Mouse (Mus musculus) CH12.LX (cell line): ENCODE measurements at regions not wholly inside any gene's neighbourhood (a gene's known extent, or its start where the extent isn't known, plus 50 kb on each side); places are given as distances from the start of the nearest gene placed in this dataset.

ENCODE experiments used
- DNase-seq: peaks from one replicate; pipeline ENCODE4 v3.0.0-alpha.2; 2013; ENCODE audit errors: extremely low read depth
- H3K27ac ChIP-seq: 2 replicates; pipeline ENCODE4 v1.5.1; 2012; ENCODE audit warnings: low read depth, mild to moderate bottlenecking, control low read depth, moderate library complexity; ENCODE audit not compliant: insufficient read depth
- H3K27me3 ChIP-seq: replicated peaks from 2 replicates; pipeline ENCODE3; 2012; ENCODE audit warnings: inconsistent platforms
- H3K36me3 ChIP-seq, 2 experiments: replicated peaks in 1 of 2; 2 replicates each; pipeline versions ENCODE3 to v1.6.1; 2012; ENCODE audit warnings: inconsistent platforms in 1 of 2, low read length in 1 of 2, mild to moderate bottlenecking in 1 of 2, mixed read lengths in 1 of 2, moderate library complexity in 1 of 2; ENCODE audit not compliant: control insufficient read depth in 1 of 2, insufficient read depth in 1 of 2
- H3K4me1 ChIP-seq, 2 experiments: 2 replicates each; pipeline ENCODE4 v1.6.1; 2012; ENCODE audit warnings: inconsistent platforms in 1 of 2, moderate library complexity in 1 of 2; ENCODE audit not compliant: insufficient read depth in 2 of 2, control insufficient read depth in 1 of 2
- H3K4me2 ChIP-seq: 2 replicates; pipeline ENCODE4 v1.6.1; 2012; ENCODE audit warnings: low read depth, mild to moderate bottlenecking, control low read depth; ENCODE audit not compliant: poor library complexity, insufficient read depth, severe bottlenecking
- H3K4me3 ChIP-seq, 3 experiments: fragments of 150-350 bp in 1 of 3; sonication (generic) in 1 of 3; replicated peaks in 1 of 3; 2 replicates each; pipeline versions ENCODE3 to v1.5.1; 2011 to 2012; ENCODE audit warnings: low read depth in 2 of 3, low read length in 2 of 3, mild to moderate bottlenecking in 2 of 3, moderate library complexity in 2 of 3, control low read depth in 1 of 3, improper control_type of control experiment in 1 of 3, inconsistent platforms in 1 of 3, mixed read lengths in 1 of 3; ENCODE audit not compliant: poor library complexity in 1 of 3
- H3K79me2 ChIP-seq: replicated peaks from 2 replicates; pipeline ENCODE4 v1.6.1; 2012; ENCODE audit warnings: mild to moderate bottlenecking, moderate library complexity; ENCODE audit not compliant: control insufficient read depth, poor library complexity, insufficient read depth, severe bottlenecking; ENCODE audit errors: extremely low read depth
- H3K9ac ChIP-seq: 2 replicates; pipeline ENCODE4 v1.6.1; 2012; ENCODE audit warnings: low read depth, mild to moderate bottlenecking, control low read depth, moderate library complexity; ENCODE audit not compliant: insufficient read depth
- H3K9me3 ChIP-seq: replicated peaks from 2 replicates; pipeline ENCODE3; 2012; ENCODE audit warnings: low read length, inconsistent platforms, mixed read lengths
- BHLHE40 ChIP-seq: IDR thresholded peaks from 2 replicates; pipeline ENCODE4 v1.6.1; 2011; ENCODE audit warnings: mild to moderate bottlenecking, low read depth, low read length, improper control_type of control experiment
- CHD1 ChIP-seq: IDR thresholded peaks from 2 replicates; pipeline ENCODE4 v1.6.1; 2012; ENCODE audit warnings: low read depth, low read length, improper control_type of control experiment, inconsistent platforms
- ELF1 ChIP-seq: IDR thresholded peaks from 2 replicates; pipeline ENCODE4 v1.6.1; 2014; ENCODE audit warnings: low read depth, mild to moderate bottlenecking, inconsistent platforms, low read length, improper control_type of control experiment
- EP300 ChIP-seq: IDR thresholded peaks from 2 replicates; pipeline ENCODE4 v1.6.1; 2011; ENCODE audit warnings: low read length, improper control_type of control experiment
- GABPA ChIP-seq: IDR thresholded peaks from 2 replicates; pipeline ENCODE4 v1.6.1; 2012; ENCODE audit warnings: low read depth, low read length, improper control_type of control experiment, inconsistent platforms; ENCODE audit not compliant: insufficient replicate concordance
- HCFC1 ChIP-seq: IDR thresholded peaks from 2 replicates; pipeline ENCODE4 v1.6.1; 2012; ENCODE audit warnings: low read depth, mild to moderate bottlenecking, inconsistent platforms, low read length, improper control_type of control experiment
- IRF4 ChIP-seq: IDR thresholded peaks from 2 replicates; pipeline ENCODE4 v1.6.1; 2014; ENCODE audit warnings: low read depth, mild to moderate bottlenecking, inconsistent platforms, low read length, improper control_type of control experiment
- JUN ChIP-seq: IDR thresholded peaks from 2 replicates; pipeline ENCODE4 v1.6.1; 2011; ENCODE audit warnings: low read depth, mild to moderate bottlenecking, low read length, improper control_type of control experiment, moderate library complexity; ENCODE audit not compliant: insufficient read depth
- JUND ChIP-seq: conservative IDR thresholded peaks from 2 replicates; pipeline ENCODE4 v1.6.1; 2011; ENCODE audit warnings: low read depth, low read length, improper control_type of control experiment
- KAT2A ChIP-seq: IDR thresholded peaks from 2 replicates; pipeline ENCODE4 v1.6.1; 2012; ENCODE audit warnings: low read length, improper control_type of control experiment, inconsistent platforms; ENCODE audit not compliant: insufficient replicate concordance
- MAFK ChIP-seq: IDR thresholded peaks from 2 replicates; pipeline ENCODE4 v1.6.1; 2011; ENCODE audit warnings: low read length, improper control_type of control experiment; ENCODE audit not compliant: insufficient replicate concordance
- MAZ ChIP-seq: IDR thresholded peaks from 2 replicates; pipeline ENCODE4 v1.6.1; 2012; ENCODE audit warnings: low read depth, mild to moderate bottlenecking, inconsistent platforms, low read length, improper control_type of control experiment, moderate library complexity
- MEF2A ChIP-seq: IDR thresholded peaks from 2 replicates; pipeline ENCODE4 v1.6.1; 2014; ENCODE audit warnings: low read depth, mild to moderate bottlenecking, inconsistent platforms, low read length, improper control_type of control experiment, borderline replicate concordance
- MXI1 ChIP-seq: IDR thresholded peaks from 2 replicates; pipeline ENCODE4 v1.6.1; 2011; ENCODE audit warnings: mild to moderate bottlenecking, low read depth, low read length, improper control_type of control experiment
- MYC ChIP-seq: IDR thresholded peaks from 2 replicates; pipeline ENCODE4 v1.6.1; 2011; ENCODE audit warnings: low read depth, mild to moderate bottlenecking, improper control_type of control experiment, low read length
- NELFE ChIP-seq: IDR thresholded peaks from 2 replicates; pipeline ENCODE4 v1.6.1; 2011; ENCODE audit warnings: low read depth, low read length, improper control_type of control experiment
- NRF1 ChIP-seq: IDR thresholded peaks from 2 replicates; pipeline ENCODE4 v1.6.1; 2014; ENCODE audit warnings: low read depth, mild to moderate bottlenecking, inconsistent platforms, low read length, improper control_type of control experiment, moderate library complexity
- PAX5 ChIP-seq: IDR thresholded peaks from 2 replicates; pipeline ENCODE4 v1.6.1; 2012; ENCODE audit warnings: low read length, inconsistent platforms, mixed read lengths
- POLR2A ChIP-seq: IDR thresholded peaks from 2 replicates; pipeline ENCODE4 v1.6.1; 2011; ENCODE audit warnings: low read depth, mild to moderate bottlenecking, improper control_type of control experiment, low read length
- POLR2AphosphoS2 ChIP-seq: IDR thresholded peaks from 2 replicates; pipeline ENCODE4 v1.6.1; 2011; ENCODE audit warnings: low read depth, low read length, improper control_type of control experiment
- RAD21 ChIP-seq: IDR thresholded peaks from 2 replicates; pipeline ENCODE4 v1.6.1; 2011; ENCODE audit warnings: low read depth, mild to moderate bottlenecking, low read length, improper control_type of control experiment, moderate library complexity
- SIN3A ChIP-seq: IDR thresholded peaks from 2 replicates; pipeline ENCODE4 v1.6.1; 2012; ENCODE audit warnings: low read length, improper control_type of control experiment, inconsistent platforms
- TBP ChIP-seq: conservative IDR thresholded peaks from 2 replicates; pipeline ENCODE4 v1.6.1; 2011; ENCODE audit warnings: low read depth, low read length, improper control_type of control experiment
- USF1 ChIP-seq: IDR thresholded peaks from 2 replicates; pipeline ENCODE4 v1.6.1; 2014; ENCODE audit warnings: low read depth, mild to moderate bottlenecking, inconsistent platforms, low read length, improper control_type of control experiment
- USF2 ChIP-seq: conservative IDR thresholded peaks from 2 replicates; pipeline ENCODE4 v1.6.1; 2011; ENCODE audit warnings: low read depth, low read length, improper control_type of control experiment
- ZC3H11A ChIP-seq: IDR thresholded peaks from 2 replicates; pipeline ENCODE4 v1.6.1; 2012; ENCODE audit warnings: low read depth, mild to moderate bottlenecking, inconsistent platforms, low read length, improper control_type of control experiment
- ZKSCAN1 ChIP-seq: IDR thresholded peaks from 2 replicates; pipeline ENCODE4 v1.6.1; 2012; ENCODE audit warnings: low read depth, inconsistent platforms, low read length, improper control_type of control experiment, borderline replicate concordance
- ZNF384 ChIP-seq: IDR thresholded peaks from 2 replicates; pipeline ENCODE4 v1.6.1; 2012; ENCODE audit warnings: low read depth, low read length, improper control_type of control experiment, inconsistent platforms
- dilution Hi-C: fragments of 300-500 bp; cut with MboI; formaldehyde crosslinking; loops from 2 replicates; pipeline ENCODE4 v1.14.3; 2020; ENCODE audit warnings: low sequenced_read_pairs; ENCODE audit not compliant: extremely low pct_unique_long_range_greater_than_20kb, extremely low pct_ligation_motif_present
- in situ Hi-C: fragments of 300-500 bp; cut with MboI; formaldehyde crosslinking; loops from 3 replicates; pipeline ENCODE4 v1.14.3; 2019; ENCODE audit warnings: low sequenced_read_pairs, low pct_ligation_motif_present, low pct_unique_long_range_greater_than_20kb, mixed read lengths

GRCm38 (mm10) chr2:117924877-117925276, 186.8 kb upstream of the Thbs1 start:
- H3K36me3 ChIP-seq = no peaks in the 10 kb centered on the region
- in situ Hi-C loops (loop anchor here (25.0 kb wide), 1 partner anchor 312 kb away; no protein-coding TSS in a partner anchor), dilution Hi-C loops (no loop called here)
- no peak overlapping the region for H3K4me2 ChIP-seq
- H3K4me3 ChIP-seq = no peak overlapping the region
- no peaks in the 10 kb centered on the region for H3K79me2 ChIP-seq
- H3K9me3 ChIP-seq = no peaks in the 10 kb centered on the region
- no peaks in the 10 kb centered on the region for H3K27me3 ChIP-seq
- H3K9ac ChIP-seq = no peak overlapping the region
- no peaks in the 10 kb centered on the region for H3K4me1 ChIP-seq
- TF ChIP-seq ZNF384 = no peak
- TF ChIP-seq TBP = no peak
- no peak for TF ChIP-seq MEF2A
- no peak for TF ChIP-seq NELFE
- no peak for TF ChIP-seq ZC3H11A
- TF ChIP-seq SIN3A = no peak
- no peak for TF ChIP-seq HCFC1
- TF ChIP-seq PAX5 = no peak
- no peak for TF ChIP-seq USF2
- TF ChIP-seq ZKSCAN1 = no peak
- no peak for TF ChIP-seq USF1
- no peak for TF ChIP-seq MAFK
- no peak for TF ChIP-seq CHD1
- TF ChIP-seq POLR2AphosphoS2 = no peak
- TF ChIP-seq BHLHE40 = no peak
- no peak for TF ChIP-seq JUND
- no peak for TF ChIP-seq MXI1
- no peak for TF ChIP-seq MYC
- TF ChIP-seq IRF4 = no peak
- TF ChIP-seq RAD21 = no peak
- no peak overlapping the region for H3K27ac ChIP-seq
- DNase-seq = no peak

GRCm38 (mm10) chr2:117925412-117925811, 186.3 kb upstream of the Thbs1 start:
- H3K27ac ChIP-seq = no peak overlapping the region
- in situ Hi-C loops (no loop called here), dilution Hi-C loops (no loop called here)

More at GRCm38 (mm10) chr2:117925412-117925811, 186.3 kb upstream of the Thbs1 start:
- no peak for TF ChIP-seq KAT2A
- TF ChIP-seq TBP = no peak
- TF ChIP-seq MXI1 = no peak
- TF ChIP-seq POLR2A = no peak
- no peak for TF ChIP-seq MAFK
- no peak for TF ChIP-seq IRF4
- no peak for TF ChIP-seq ELF1
- TF ChIP-seq EP300 = no peak
- no peak for TF ChIP-seq HCFC1
- no peak for TF ChIP-seq GABPA
- no peak for TF ChIP-seq SIN3A
- TF ChIP-seq USF1 = no peak
- TF ChIP-seq JUN = no peak
- no peak for TF ChIP-seq MAZ
- TF ChIP-seq NRF1 = no peak
- no peak overlapping the region for H3K4me2 ChIP-seq
- H3K9me3 ChIP-seq = no peaks in the 10 kb centered on the region
- no peaks in the 10 kb centered on the region for H3K27me3 ChIP-seq
- H3K79me2 ChIP-seq = no peaks in the 10 kb centered on the region
- no peak overlapping the region for H3K4me3 ChIP-seq
- H3K9ac ChIP-seq = no peak overlapping the region
- no peaks in the 10 kb centered on the region for H3K36me3 ChIP-seq
- no peaks in the 10 kb centered on the region for H3K4me1 ChIP-seq
- no peak for DNase-seq
